Mouse (Mus musculus): ENCODE data around the gene Ddc. TPM values are rescaled to one million over a fixed set of nuclear protein-coding genes. Genes with fewer than 3 reads are reported as not detected.

The Ddc gene
- total and polyA plus RNA-seq, 3 experiments, result 0.17 to 0.33 TPM; not detected in 1

GRCm38 (mm10) chr11:11853731-11854461 is 44.0 kb downstream of the Ddc start:
- H3K79me2 ChIP-seq (replicated peaks; ENCODE audit: control insufficient read depth, extremely low read depth, insufficient read depth, poor library complexity, severe bottlenecking), result no peaks in the 10 kb centered on the region
- no peak overlapping the region for H3K4me2 ChIP-seq (ENCODE audit: insufficient read depth, low read depth, poor library complexity, severe bottlenecking)
- H3K27ac ChIP-seq (ENCODE audit: insufficient read depth, low read depth), result no peak overlapping the region
- H3K4me3 ChIP-seq (replicated peaks in 1 of 3; ENCODE audit: low read depth in 2 of 3, low read length in 2 of 3, poor library complexity in 1 of 3), result no peak overlapping the region
- no peaks in the 10 kb centered on the region for H3K36me3 ChIP-seq (replicated peaks in 1 of 2; ENCODE audit: control insufficient read depth in 1 of 2, insufficient read depth in 1 of 2, low read length in 1 of 2)
- no peak for TF ChIP-seq TCF12 (IDR thresholded peaks at IDR 0.05; ENCODE audit: low read depth, low read length)
- TF ChIP-seq ETS1 (conservative IDR thresholded peaks at IDR 0.05; ENCODE audit: low read depth, low read length), result no peak
- TF ChIP-seq MEF2A (IDR thresholded peaks at IDR 0.05; ENCODE audit: borderline replicate concordance, low read depth, low read length), result no peak
- H3K27me3 ChIP-seq (replicated peaks), result no peaks in the 10 kb centered on the region
- H3K9me3 ChIP-seq (replicated peaks; ENCODE audit: low read length), result peaks cover 4% of the 10 kb centered on the region
- in situ Hi-C loops (cut with MboI; ENCODE audit: low pct_ligation_motif_present, low pct_unique_long_range_greater_than_20kb, low sequenced_read_pairs), result no loop called here
- no peak overlapping the region for H3K9ac ChIP-seq (ENCODE audit: insufficient read depth, low read depth)
- DNase-seq (ENCODE audit: extremely low read depth), result no peak
- dilution Hi-C loops (cut with MboI; ENCODE audit: extremely low pct_ligation_motif_present, extremely low pct_unique_long_range_greater_than_20kb, low sequenced_read_pairs), result no loop called here
- H3K4me1 ChIP-seq (ENCODE audit: control insufficient read depth in 1 of 2, insufficient read depth in 2 of 2), result peaks cover 2 to 26% of the 10 kb centered on the region in 2 experiments; a peak in 2 of 4 replicates

- H3K4me3 ChIP-seq (replicated peaks in 1 of 3; ENCODE audit: low read depth in 2 of 3, low read length in 2 of 3, poor library complexity in 1 of 3), result no peak overlapping the region
- dilution Hi-C loops (cut with MboI; ENCODE audit: extremely low pct_ligation_motif_present, extremely low pct_unique_long_range_greater_than_20kb, low sequenced_read_pairs) (no loop called here), in situ Hi-C loops (cut with MboI; ENCODE audit: low pct_ligation_motif_present, low pct_unique_long_range_greater_than_20kb, low sequenced_read_pairs) (no loop called here)
- TF ChIP-seq JUN (IDR thresholded peaks at IDR 0.05; ENCODE audit: insufficient read depth, low read depth, low read length) (no peak), CHD1 (IDR thresholded peaks at IDR 0.05; ENCODE audit: low read depth, low read length) (no peak), USF1 (IDR thresholded peaks at IDR 0.05; ENCODE audit: low read depth, low read length) (no peak)
- H3K9ac ChIP-seq (ENCODE audit: insufficient read depth, low read depth), result no peak overlapping the region
- H3K36me3 ChIP-seq (replicated peaks in 1 of 2; ENCODE audit: control insufficient read depth in 1 of 2, insufficient read depth in 1 of 2, low read length in 1 of 2), result no peaks in the 10 kb centered on the region
- no peak for DNase-seq (ENCODE audit: extremely low read depth)
- H3K27ac ChIP-seq (ENCODE audit: insufficient read depth, low read depth), result no peak overlapping the region
- H3K4me2 ChIP-seq (ENCODE audit: insufficient read depth, low read depth, poor library complexity, severe bottlenecking), result no peak overlapping the region
- no peaks in the 10 kb centered on the region for H3K79me2 ChIP-seq (replicated peaks; ENCODE audit: control insufficient read depth, extremely low read depth, insufficient read depth, poor library complexity, severe bottlenecking)
- H3K4me1 ChIP-seq (ENCODE audit: control insufficient read depth in 1 of 2, insufficient read depth in 2 of 2), result peaks cover 2 to 28% of the 10 kb centered on the region in 2 experiments; a peak in 2 of 4 replicates
- peaks cover 4% of the 10 kb centered on the region for H3K9me3 ChIP-seq (replicated peaks; ENCODE audit: low read length)
- no peaks in the 10 kb centered on the region for H3K27me3 ChIP-seq (replicated peaks)
Measured at GRCm38 (mm10) chr11:11851957-11852505, 45.9 kb downstream of the Ddc start.

- H3K4me2 ChIP-seq (ENCODE audit: insufficient read depth, low read depth, poor library complexity, severe bottlenecking), result no peak overlapping the region
- in situ Hi-C loops (cut with MboI; ENCODE audit: low pct_ligation_motif_present, low pct_unique_long_range_greater_than_20kb, low sequenced_read_pairs) (no loop called here), dilution Hi-C loops (cut with MboI; ENCODE audit: extremely low pct_ligation_motif_present, extremely low pct_unique_long_range_greater_than_20kb, low sequenced_read_pairs) (no loop called here)
- H3K9ac ChIP-seq (ENCODE audit: insufficient read depth, low read depth), result no peak overlapping the region
- DNase-seq (ENCODE audit: extremely low read depth), result no peak
- no peak overlapping the region for H3K4me3 ChIP-seq (replicated peaks in 1 of 3; ENCODE audit: low read depth in 2 of 3, low read length in 2 of 3, poor library complexity in 1 of 3)
- no peak overlapping the region for H3K27ac ChIP-seq (ENCODE audit: insufficient read depth, low read depth)
- no peaks in the 10 kb centered on the region for H3K9me3 ChIP-seq (replicated peaks; ENCODE audit: low read length)
- peaks cover 2 to 28% of the 10 kb centered on the region in 2 experiments; a peak in 2 of 4 replicates for H3K4me1 ChIP-seq (ENCODE audit: control insufficient read depth in 1 of 2, insufficient read depth in 2 of 2)
- TF ChIP-seq JUND (conservative IDR thresholded peaks at IDR 0.05; ENCODE audit: low read depth, low read length) (no peak), HCFC1 (IDR thresholded peaks at IDR 0.05; ENCODE audit: low read depth, low read length) (no peak), MXI1 (IDR thresholded peaks at IDR 0.05; ENCODE audit: low read depth, low read length) (no peak), JUN (IDR thresholded peaks at IDR 0.05; ENCODE audit: insufficient read depth, low read depth, low read length) (no peak), SMC3 (IDR thresholded peaks at IDR 0.05; ENCODE audit: low read depth, low read length) (no peak), CHD2 (IDR thresholded peaks at IDR 0.05; ENCODE audit: low read length) (no peak), POLR2A (IDR thresholded peaks at IDR 0.05; ENCODE audit: low read depth, low read length) (no peak)
- H3K36me3 ChIP-seq (replicated peaks in 1 of 2; ENCODE audit: control insufficient read depth in 1 of 2, insufficient read depth in 1 of 2, low read length in 1 of 2), result no peaks in the 10 kb centered on the region
- no peaks in the 10 kb centered on the region for H3K27me3 ChIP-seq (replicated peaks)
- no peaks in the 10 kb centered on the region for H3K79me2 ChIP-seq (replicated peaks; ENCODE audit: control insufficient read depth, extremely low read depth, insufficient read depth, poor library complexity, severe bottlenecking)
Measured at GRCm38 (mm10) chr11:11850476-11851267, 47.3 kb downstream of the Ddc start.

Data from CH12.LX (cell line).